Mouse (Mus musculus): Measurements from ENCODE around the gene Clpx. TPM values are rescaled to one million over a fixed set of nuclear protein-coding genes. Genes with fewer than 3 reads are reported as not detected.

Clpx gene
- polyA plus RNA-seq, 2 experiments: 23.8 to 55.6 TPM

GRCm38 (mm10) chr9:65346476-65347111 lies 52.5 kb downstream of the Clpx start:
- 0 out of 2 replicates have a peak, but pooled peaks have one; percentile 19 for TF ChIP-seq POLR2A (IDR thresholded peaks at IDR 0.05; ENCODE audit: borderline replicate concordance, extremely low read depth, insufficient read depth, insufficient read length)
- peak overlapping the region; percentile 97 for H3K4me3 ChIP-seq (replicated peaks; ENCODE audit: low read length)
- peak; percentile 65 for ATAC-seq (ENCODE audit: low FRiP score, low read depth)

DNA sequence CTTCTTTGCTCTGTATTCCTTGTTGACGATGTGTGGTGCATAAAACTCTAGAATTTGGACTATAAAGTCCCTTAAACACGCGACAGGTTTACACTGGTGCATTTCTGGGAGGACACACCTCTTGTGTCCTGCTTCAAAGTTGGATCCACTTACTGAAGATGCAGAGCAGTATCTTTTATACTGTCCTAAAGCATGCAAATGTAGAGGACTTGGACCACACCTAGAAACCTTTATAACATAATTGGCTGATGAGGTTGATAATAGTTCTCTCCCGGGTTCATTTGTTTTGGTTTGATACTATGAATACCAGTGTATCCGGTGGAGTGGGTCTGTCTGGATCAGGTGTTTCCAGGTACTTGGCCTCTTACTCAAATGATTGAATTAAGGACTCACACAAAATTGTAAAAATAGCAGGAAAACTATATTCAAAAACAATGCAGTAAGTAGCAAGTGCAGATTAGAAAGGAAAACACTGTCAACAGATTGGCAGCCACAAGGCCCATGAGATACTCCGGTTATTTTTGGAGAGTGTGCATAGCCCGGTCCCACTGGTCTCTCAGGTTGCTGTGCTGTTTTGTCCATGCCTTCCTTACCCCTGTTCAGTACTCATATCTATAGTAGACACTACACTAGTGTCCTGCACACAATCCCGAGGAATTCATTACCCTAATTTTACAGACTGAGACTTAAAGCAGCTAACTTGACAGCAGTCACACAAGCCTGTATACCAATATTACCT lies 53.2 kb downstream of the Clpx start:
- Histone ChIP-seq H3K9me3 (ENCODE audit: control insufficient read depth, low read length) (no peaks in the 10 kb centered on the region), H3K27ac (replicated peaks; ENCODE audit: low read depth, low read length) (peak overlapping the region; percentile 92; the same call in 1 of the 2 replicates), H3K4me1 (ENCODE audit: control insufficient read depth, insufficient read depth, low read length) (peaks cover 8% of the 10 kb centered on the region), H3K4me2 (replicated peaks; ENCODE audit: low read depth, low read length, severe bottlenecking) (peak overlapping the region; percentile 61), H3K9ac (ENCODE audit: low read depth, low read length, severe bottlenecking) (peak overlapping the region; percentile 95), H3K27me3 (ENCODE audit: control insufficient read depth, insufficient read depth, low read length) (no peaks in the 10 kb centered on the region), H3K36me3 (ENCODE audit: control insufficient read depth, insufficient read depth, low read length) (no peaks in the 10 kb centered on the region), H3K4me3 (replicated peaks; ENCODE audit: low read length) (peak overlapping the region; percentile 97)
- ATAC-seq (ENCODE audit: low FRiP score, low read depth): no peak
- WGBS: 47% methylated on average over 8 of the region's 8 CpGs
- no peak for DNase-seq (ENCODE audit: low spot score)
- TF ChIP-seq POLR2A (IDR thresholded peaks at IDR 0.05; ENCODE audit: borderline replicate concordance, extremely low read depth, insufficient read depth, insufficient read length): no peak

More at GRCm38 (mm10) chr9:65346476-65347111, 52.5 kb downstream of the Clpx start:
- Histone ChIP-seq H3K36me3 (ENCODE audit: control insufficient read depth, insufficient read depth, low read length) (no peaks in the 10 kb centered on the region), H3K27ac (replicated peaks; ENCODE audit: low read depth, low read length) (peak overlapping the region; percentile 92), H3K9ac (ENCODE audit: low read depth, low read length, severe bottlenecking) (peak overlapping the region; percentile 95), H3K4me2 (replicated peaks; ENCODE audit: low read depth, low read length, severe bottlenecking) (peak overlapping the region; percentile 61), H3K4me1 (ENCODE audit: control insufficient read depth, insufficient read depth, low read length) (peaks cover 8% of the 10 kb centered on the region), H3K27me3 (ENCODE audit: control insufficient read depth, insufficient read depth, low read length) (no peaks in the 10 kb centered on the region), H3K9me3 (ENCODE audit: control insufficient read depth, low read length) (no peaks in the 10 kb centered on the region)
- DNase-seq (ENCODE audit: low spot score): no peak
- under 1% methylated on average over 62 of the region's 77 CpGs for WGBS

DNA sequence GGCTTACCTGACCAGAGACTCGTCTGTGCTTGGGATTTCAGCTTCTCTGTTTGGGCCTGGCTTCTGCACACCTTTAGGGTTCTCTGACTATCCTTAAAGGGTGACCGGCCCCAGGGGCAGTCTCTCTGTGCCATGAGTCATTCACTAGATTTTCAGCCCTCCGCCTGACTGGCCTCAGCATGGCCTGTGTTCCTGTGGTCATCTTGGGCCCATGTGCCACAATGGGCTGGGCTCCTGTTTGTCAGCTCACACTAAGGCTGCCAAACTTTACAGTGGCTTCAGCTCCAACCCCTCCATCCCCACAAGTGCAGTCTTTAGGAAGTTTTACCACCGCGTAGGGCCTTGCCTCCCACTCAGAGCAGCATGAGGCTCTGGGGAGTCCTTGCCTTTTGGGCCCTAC lies 59.2 kb downstream of the Clpx start:
- ATAC-seq (ENCODE audit: low FRiP score, low read depth) (no peak), DNase-seq (ENCODE audit: low spot score) (no peak)
- Histone ChIP-seq H3K4me1 (ENCODE audit: control insufficient read depth, insufficient read depth, low read length) (no peaks in the 10 kb centered on the region), H3K27me3 (ENCODE audit: control insufficient read depth, insufficient read depth, low read length) (no peaks in the 10 kb centered on the region), H3K4me3 (replicated peaks; ENCODE audit: low read length) (no peak overlapping the region), H3K27ac (replicated peaks; ENCODE audit: low read depth, low read length) (no peak overlapping the region), H3K4me2 (replicated peaks; ENCODE audit: low read depth, low read length, severe bottlenecking) (no peak overlapping the region), H3K36me3 (ENCODE audit: control insufficient read depth, insufficient read depth, low read length) (peaks cover 43% of the 10 kb centered on the region), H3K9me3 (ENCODE audit: control insufficient read depth, low read length) (no peaks in the 10 kb centered on the region), H3K9ac (ENCODE audit: low read depth, low read length, severe bottlenecking) (no peak overlapping the region)
- 86% methylated on average over 5 of the region's 5 CpGs for WGBS
- TF ChIP-seq POLR2A (IDR thresholded peaks at IDR 0.05; ENCODE audit: borderline replicate concordance, extremely low read depth, insufficient read depth, insufficient read length): no peak

- H3K9ac ChIP-seq (ENCODE audit: low read depth, low read length, severe bottlenecking): no peak overlapping the region
- peaks cover 73% of the 10 kb centered on the region for H3K36me3 ChIP-seq (ENCODE audit: control insufficient read depth, insufficient read depth, low read length)
- WGBS: 92% methylated on average over 7 of the region's 7 CpGs
- no peak overlapping the region for H3K4me3 ChIP-seq (replicated peaks; ENCODE audit: low read length)
- no peaks in the 10 kb centered on the region for H3K9me3 ChIP-seq (ENCODE audit: control insufficient read depth, low read length)
- no peak for TF ChIP-seq POLR2A (IDR thresholded peaks at IDR 0.05; ENCODE audit: borderline replicate concordance, extremely low read depth, insufficient read depth, insufficient read length)
- H3K27me3 ChIP-seq (ENCODE audit: control insufficient read depth, insufficient read depth, low read length): no peaks in the 10 kb centered on the region
- ATAC-seq (ENCODE audit: low FRiP score, low read depth) (no peak), DNase-seq (ENCODE audit: low spot score) (no peak)
- no peak overlapping the region for H3K27ac ChIP-seq (replicated peaks; ENCODE audit: low read depth, low read length)
- no peak overlapping the region for H3K4me2 ChIP-seq (replicated peaks; ENCODE audit: low read depth, low read length, severe bottlenecking)
- H3K4me1 ChIP-seq (ENCODE audit: control insufficient read depth, insufficient read depth, low read length): no peaks in the 10 kb centered on the region
These were observed 62.5 kb downstream of the Clpx start for GRCm38 (mm10) chr9:65356561-65356960.

DNA sequence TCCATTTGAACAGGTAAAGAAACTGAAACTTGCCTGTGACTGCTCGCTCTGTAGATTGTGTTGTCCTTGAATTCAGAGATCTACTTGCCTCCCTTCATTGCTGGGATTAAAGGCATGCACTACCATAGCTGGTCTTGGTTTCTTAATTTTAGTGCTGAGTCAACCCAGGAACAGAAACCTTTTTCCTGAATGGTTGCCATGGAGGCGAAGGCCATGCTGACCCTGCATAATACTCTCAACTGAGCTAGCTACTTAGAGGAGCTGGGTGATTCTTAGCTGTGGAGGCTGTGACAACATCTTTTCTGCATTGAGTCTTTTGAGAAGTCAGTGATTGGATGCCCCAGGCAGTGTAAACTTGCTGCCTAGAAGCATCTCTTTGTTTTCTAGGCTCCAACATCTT lies 62.9 kb downstream of the Clpx start:
- Histone ChIP-seq H3K4me1 (ENCODE audit: control insufficient read depth, insufficient read depth, low read length) (no peaks in the 10 kb centered on the region), H3K9ac (ENCODE audit: low read depth, low read length, severe bottlenecking) (no peak overlapping the region), H3K27me3 (ENCODE audit: control insufficient read depth, insufficient read depth, low read length) (no peaks in the 10 kb centered on the region), H3K36me3 (ENCODE audit: control insufficient read depth, insufficient read depth, low read length) (peaks cover 76% of the 10 kb centered on the region), H3K9me3 (ENCODE audit: control insufficient read depth, low read length) (no peaks in the 10 kb centered on the region), H3K27ac (replicated peaks; ENCODE audit: low read depth, low read length) (no peak overlapping the region), H3K4me2 (replicated peaks; ENCODE audit: low read depth, low read length, severe bottlenecking) (no peak overlapping the region), H3K4me3 (replicated peaks; ENCODE audit: low read length) (no peak overlapping the region)
- no peak for TF ChIP-seq POLR2A (IDR thresholded peaks at IDR 0.05; ENCODE audit: borderline replicate concordance, extremely low read depth, insufficient read depth, insufficient read length)
- DNase-seq (ENCODE audit: low spot score) (no peak), ATAC-seq (ENCODE audit: low FRiP score, low read depth) (no peak)
- WGBS: 100% methylated on average over 2 of the region's 2 CpGs

Data from limb, embryonic 14.5 days (tissue).